Comparison of ENCODE assay signal across 8 mouse cellular contexts in genomic region chr11:77093208-77093607, GRCm38 (mm10). TPM values are rescaled to one million over a fixed set of nuclear protein-coding genes. Genes with fewer than 3 reads are reported as not detected.
DNase-seq lines count a peak whose midpoint lies in the region; ATAC-seq and TF ChIP-seq lines count a peak whose summit lies in the region.

No protein-coding gene starts in this region.

- TF ChIP-seq CTCF in CH12.LX (conservative IDR thresholded peaks at IDR 0.05 in 1 of 2, IDR thresholded peaks at IDR 0.05 in 1 of 2; ENCODE audit: low read depth in 2 of 2, low read length in 2 of 2) = peak in 1 of 2 experiments; percentile 70; a peak in 2 of 4 replicates
- TF ChIP-seq CTCF in kidney, postnatal 0 days (IDR thresholded peaks at IDR 0.05; ENCODE audit: low read depth) = peak; percentile 59

- 3% methylated on average over 11 of the region's 11 CpGs for WGBS in heart, embryonic 11.5 days (ENCODE audit: insufficient replicate concordance)
- 1% methylated on average over 11 of the region's 11 CpGs for WGBS in kidney, postnatal 0 days
- WGBS in stomach, embryonic 14.5 days = 4% methylated on average over 11 of the region's 11 CpGs

- ATAC-seq in common myeloid progenitor, adult 5-6 weeks (replicated peaks; ENCODE audit: low read depth, poor library complexity, severe bottlenecking) = peak; percentile 65
- no peak for ATAC-seq in heart, embryonic 11.5 days (replicated peaks; ENCODE audit: insufficient number of reproducible peaks, low FRiP score, low TSS enrichment)
- no peak for ATAC-seq in kidney, postnatal 0 days (replicated peaks; ENCODE audit: low FRiP score, low read depth)
- ATAC-seq in stomach, embryonic 14.5 days (ENCODE audit: insufficient number of reproducible peaks, insufficient read depth, low FRiP score, low read depth) = no peak

- dilution Hi-C loops in CH12.LX (cut with MboI; ENCODE audit: extremely low pct_ligation_motif_present, extremely low pct_unique_long_range_greater_than_20kb, low sequenced_read_pairs) = no loop called here

- TF ChIP-seq POLR2A in CH12.LX (IDR thresholded peaks at IDR 0.05; ENCODE audit: low read depth, low read length) = no peak

- H3K4me3 ChIP-seq in CH12.LX (replicated peaks in 1 of 3; ENCODE audit: low read depth in 2 of 3, low read length in 2 of 3, poor library complexity in 1 of 3) = no peak overlapping the region
- peak overlapping the region; percentile 28 for H3K4me3 ChIP-seq in heart, embryonic 11.5 days (ENCODE audit: low read depth, low read length)
- H3K4me3 ChIP-seq in kidney, postnatal 0 days (replicated peaks; ENCODE audit: low read depth, low read length) = peak overlapping the region; percentile 23; the same call in 1 of the 2 replicates
- H3K4me3 ChIP-seq in megakaryocyte, embryonic 14.5 days (replicated peaks) = peak overlapping the region; percentile 89
- peak overlapping the region; percentile 19 for H3K4me3 ChIP-seq in stomach, embryonic 14.5 days (ENCODE audit: low read depth, low read length)

- H3K27ac ChIP-seq in CH12.LX (ENCODE audit: insufficient read depth, low read depth) = no peak overlapping the region
- no peak overlapping the region for H3K27ac ChIP-seq in heart, embryonic 11.5 days (ENCODE audit: low read depth, low read length)
- H3K27ac ChIP-seq in kidney, postnatal 0 days = no peak overlapping the region
- H3K27ac ChIP-seq in stomach, embryonic 14.5 days (ENCODE audit: low read length) = no peak overlapping the region

- H3K4me1 ChIP-seq in CH12.LX (ENCODE audit: control insufficient read depth in 1 of 2, insufficient read depth in 2 of 2) = peaks cover 0 to 3% of the 10 kb centered on the region in 2 experiments; a peak in 1 of 4 replicates
- peaks cover 9% of the 10 kb centered on the region; the same call in 1 of the 2 replicates for H3K4me1 ChIP-seq in heart, embryonic 11.5 days (ENCODE audit: control insufficient read depth, insufficient read depth, low read length)
- no peaks in the 10 kb centered on the region for H3K4me1 ChIP-seq in kidney, postnatal 0 days (replicated peaks; ENCODE audit: insufficient read depth, low read length)
- peaks cover 23% of the 10 kb centered on the region for H3K4me1 ChIP-seq in megakaryocyte, embryonic 14.5 days
- no peaks in the 10 kb centered on the region for H3K4me1 ChIP-seq in stomach, embryonic 14.5 days (ENCODE audit: control insufficient read depth, insufficient read depth, low read length)

- peaks cover 2% of the 10 kb centered on the region for H3K27me3 ChIP-seq in CH12.LX (replicated peaks)
- H3K27me3 ChIP-seq in heart, embryonic 11.5 days (ENCODE audit: control insufficient read depth, insufficient read depth, low read length) = no peaks in the 10 kb centered on the region
- no peaks in the 10 kb centered on the region; the same call in 1 of the 2 replicates for H3K27me3 ChIP-seq in kidney, postnatal 0 days (ENCODE audit: insufficient read depth, low read length)
- peaks cover 10% of the 10 kb centered on the region for H3K27me3 ChIP-seq in megakaryocyte, embryonic 14.5 days (replicated peaks)
- H3K27me3 ChIP-seq in stomach, embryonic 14.5 days (ENCODE audit: control insufficient read depth, insufficient read depth, low read length) = no peaks in the 10 kb centered on the region

- no peak overlapping the region for H3K9ac ChIP-seq in CH12.LX (ENCODE audit: insufficient read depth, low read depth)
- 0 out of 2 replicates have a peak overlapping the region, but pooled peaks have one; percentile 6 for H3K9ac ChIP-seq in heart, embryonic 11.5 days (ENCODE audit: low read depth, low read length)
- H3K9ac ChIP-seq in kidney, postnatal 0 days (ENCODE audit: low read depth, low read length) = no peak overlapping the region
- no peak overlapping the region for H3K9ac ChIP-seq in stomach, embryonic 14.5 days (replicated peaks; ENCODE audit: low read depth, low read length)

- H3K79me2 ChIP-seq in CH12.LX (replicated peaks; ENCODE audit: control insufficient read depth, extremely low read depth, insufficient read depth, poor library complexity, severe bottlenecking) = no peaks in the 10 kb centered on the region

- H3K36me3 ChIP-seq in CH12.LX (replicated peaks in 1 of 2; ENCODE audit: control insufficient read depth in 1 of 2, insufficient read depth in 1 of 2, low read length in 1 of 2) = no peaks in the 10 kb centered on the region
- no peaks in the 10 kb centered on the region for H3K36me3 ChIP-seq in heart, embryonic 11.5 days (ENCODE audit: control insufficient read depth, insufficient read depth, low read length)
- H3K36me3 ChIP-seq in kidney, postnatal 0 days (ENCODE audit: insufficient read depth, low read length) = no peaks in the 10 kb centered on the region
- no peaks in the 10 kb centered on the region for H3K36me3 ChIP-seq in megakaryocyte, embryonic 14.5 days (replicated peaks; ENCODE audit: low read length)
- no peaks in the 10 kb centered on the region for H3K36me3 ChIP-seq in stomach, embryonic 14.5 days (ENCODE audit: control insufficient read depth, insufficient read depth, low read length)

- DNase-seq in adrenal gland, adult 18-20 months (ENCODE audit: low spot score in 2 of 2) = peak; percentile 42 to 48
- no peak for DNase-seq in adrenal gland, adult 8-10 months
- DNase-seq in CH12.LX (ENCODE audit: extremely low read depth) = peak; percentile 43
- DNase-seq in kidney, postnatal 0 days (ENCODE audit: low spot score) = peak; percentile 84

- in situ Hi-C loops in CH12.LX (cut with MboI; ENCODE audit: low pct_ligation_motif_present, low pct_unique_long_range_greater_than_20kb, low sequenced_read_pairs) = loop anchor here (5.0 kb wide), 1 partner anchor 96 kb away; the partner anchor contains the start of gene Slc6a4

- peak; percentile 72 for TF ChIP-seq RAD21 in CH12.LX (IDR thresholded peaks at IDR 0.05; ENCODE audit: low read depth, low read length)

- TF ChIP-seq EP300 in CH12.LX (IDR thresholded peaks at IDR 0.05; ENCODE audit: low read length) = no peak

- H3K4me2 ChIP-seq in CH12.LX (ENCODE audit: insufficient read depth, low read depth, poor library complexity, severe bottlenecking) = peak overlapping the region; percentile 96
- H3K4me2 ChIP-seq in heart, embryonic 11.5 days = peak overlapping the region; percentile 61
- H3K4me2 ChIP-seq in kidney, postnatal 0 days (ENCODE audit: low read length) = peak overlapping the region; percentile 57
- H3K4me2 ChIP-seq in stomach, embryonic 14.5 days (replicated peaks; ENCODE audit: low read depth, low read length) = peak overlapping the region; percentile 39

- H3K9me3 ChIP-seq in CH12.LX (replicated peaks; ENCODE audit: low read length) = no peaks in the 10 kb centered on the region
- no peaks in the 10 kb centered on the region for H3K9me3 ChIP-seq in heart, embryonic 11.5 days (replicated peaks; ENCODE audit: control insufficient read depth, low read length)
- no peaks in the 10 kb centered on the region for H3K9me3 ChIP-seq in kidney, postnatal 0 days (replicated peaks; ENCODE audit: low read length)
- H3K9me3 ChIP-seq in megakaryocyte, embryonic 14.5 days = no peaks in the 10 kb centered on the region
- no peaks in the 10 kb centered on the region for H3K9me3 ChIP-seq in stomach, embryonic 14.5 days (ENCODE audit: control insufficient read depth, low read depth, low read length)

TF ChIP-seq in CH12.LX, 34 proteins besides CTCF, POLR2A, EP300 and RAD21:
- TF ChIP-seq MAZ (IDR thresholded peaks at IDR 0.05; ENCODE audit: low read depth, low read length) = peak; percentile 42; the same call in 1 of the 2 replicates
- peak; percentile 60 for TF ChIP-seq SMC3 (IDR thresholded peaks at IDR 0.05; ENCODE audit: low read depth, low read length)
- no peak for TF ChIP-seq ZNF384 (IDR thresholded peaks at IDR 0.05; ENCODE audit: low read depth, low read length)

RNA-seq across cellular contexts. Expression of gene Nsrp1, which starts 15.0 kb away (rescaled TPM):
- 10 to 100 TPM; 21.0 to 28.0 TPM for total RNA-seq in adrenal gland, adult 18-20 months (2021)
- total RNA-seq in adrenal gland, adult 8-10 months (2022) = 10 to 100 TPM; 15.6 to 25.9 (median 20.2) TPM
- total RNA-seq in CH12.LX (2012; rRNA removed) (17.6 and 21.9 TPM in 2 replicates), CH12.LX (2014; rRNA removed) (8.8 and 9.3 TPM in 2 replicates)
- polyA plus RNA-seq in CH12.LX (2012; ENCODE audit: insufficient read length, low read depth) = 45.7 and 58.4 TPM in 2 replicates
- 31.0 and 33.9 TPM in 2 replicates for total RNA-seq in common myeloid progenitor, adult 5-6 weeks (2017)
- polyA plus RNA-seq in heart, embryonic 11.5 days (2014; fragmentation: Nextera tagmentation; extraction: Ambion mirVana) = 52.6 and 52.9 TPM in 2 replicates
- 76.3 TPM in 2 replicates for polyA plus RNA-seq in kidney, postnatal 0 days (2015; fragmentation: Nextera tagmentation; extraction: Ambion mirVana)
- polyA plus RNA-seq in megakaryocyte, embryonic 14.5 days (2012; ENCODE audit: insufficient read depth, low replicate concordance) = 7.0 TPM in 1 of 2 replicates, not detected in the other
- 68.4 and 73.0 TPM in 2 replicates for polyA plus RNA-seq in stomach, embryonic 14.5 days (2014; fragmentation: Nextera tagmentation; extraction: Ambion mirVana)

Comparison
In these comparisons a context has a peak if more than half of its experiments do, and no peak if none do; other contexts are left out.
1. H3K4me2 ChIP-seq: peak in every context shown above with its lines; median percentile 96 in CH12.LX; 61 in heart, embryonic 11.5 days; 57 in kidney, postnatal 0 days; 39 in stomach, embryonic 14.5 days.
2. H3K4me3 ChIP-seq: peak in heart, embryonic 11.5 days (single experiment), kidney, postnatal 0 days (single experiment), megakaryocyte, embryonic 14.5 days (single experiment) and stomach, embryonic 14.5 days (single experiment); none in CH12.LX (0 of 3).